Mouse (Mus musculus): ENCODE results near the gene Aven. TPM values are rescaled to one million over a fixed set of nuclear protein-coding genes. Genes with fewer than 3 reads are reported as not detected.

Aven gene
- total RNA-seq, 1 experiment = 22.3 TPM

DNA sequence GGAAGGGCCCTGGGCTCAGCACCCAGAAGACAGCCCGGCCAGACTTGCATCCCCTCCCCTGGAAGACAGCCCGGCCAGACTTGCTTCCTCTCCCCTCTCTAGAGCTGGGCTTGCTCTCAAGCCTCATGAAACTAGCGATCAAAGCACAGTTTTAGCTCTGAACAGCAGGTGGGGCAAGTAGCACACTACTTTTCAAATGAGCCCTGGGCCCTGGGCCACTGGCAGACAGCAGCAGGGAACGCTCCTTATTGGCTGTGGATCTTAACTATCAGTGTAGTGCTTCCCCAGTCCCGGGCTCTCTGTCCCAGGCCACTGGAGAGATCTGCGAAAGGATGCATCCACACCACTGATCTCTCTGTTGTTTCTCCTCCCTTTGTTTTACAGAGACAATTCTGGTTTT lies 8.4 kb downstream of the Aven start:
- H3K9me3 ChIP-seq (ENCODE audit: control insufficient read depth, insufficient read depth, low read depth, low read length) = no peaks in the 10 kb centered on the region
- DNase-seq (ENCODE audit: low read depth, low spot score) = peak; percentile 73
- TF ChIP-seq ZNF384 (IDR thresholded peaks at IDR 0.05; ENCODE audit: low read depth, low read length) (no peak), CHD2 (IDR thresholded peaks at IDR 0.05; ENCODE audit: low read depth, low read length) (no peak), HCFC1 (IDR thresholded peaks at IDR 0.05; ENCODE audit: borderline replicate concordance, insufficient read depth, low read length) (0 out of 2 replicates have a peak, but pooled peaks have one; percentile 24), MAFK (IDR thresholded peaks at IDR 0.05; ENCODE audit: insufficient read depth, low read depth, low read length) (no peak), ZC3H11A (IDR thresholded peaks at IDR 0.05; ENCODE audit: borderline replicate concordance, low read depth, low read length) (peak; percentile 36; the same call in 1 of the 2 replicates)
- no peak overlapping the region for H3K4me3 ChIP-seq (ENCODE audit: insufficient read depth in 1 of 2, low read depth in 1 of 2, low read length in 2 of 2, poor library complexity in 1 of 2, severe bottlenecking in 1 of 2)
- no peaks in the 10 kb centered on the region for H3K36me3 ChIP-seq (ENCODE audit: control insufficient read depth, insufficient read depth, low read length, poor library complexity, severe bottlenecking)
- H3K9ac ChIP-seq (ENCODE audit: insufficient read depth, low read depth, low read length, poor library complexity, severe bottlenecking) = no peak overlapping the region
- in situ Hi-C loops (cut with MboI; ENCODE audit: low sequenced_read_pairs in 2 of 2, unreplicated experiment in 2 of 2) = no loop called here
- peaks cover 8 to 9% of the 10 kb centered on the region in 2 experiments; a peak in 2 of 4 replicates for H3K4me1 ChIP-seq (ENCODE audit: control insufficient read depth in 2 of 2, insufficient read depth in 2 of 2, low read length in 2 of 2, poor library complexity in 1 of 2)
- H3K27ac ChIP-seq (ENCODE audit: insufficient read depth, low read depth, low read length, poor library complexity, severe bottlenecking) = 0 out of 2 replicates have a peak overlapping the region, but pooled peaks have one; percentile 5

GRCm38 (mm10) chr2:112503978-112504377 lies 11.2 kb downstream of the Aven start:
- in situ Hi-C loops (cut with MboI; ENCODE audit: low sequenced_read_pairs in 2 of 2, unreplicated experiment in 2 of 2) = no loop called here
- TF ChIP-seq HCFC1 (IDR thresholded peaks at IDR 0.05; ENCODE audit: borderline replicate concordance, insufficient read depth, low read length) (no peak), ZNF384 (IDR thresholded peaks at IDR 0.05; ENCODE audit: low read depth, low read length) (no peak), ZC3H11A (IDR thresholded peaks at IDR 0.05; ENCODE audit: borderline replicate concordance, low read depth, low read length) (no peak), MAFK (IDR thresholded peaks at IDR 0.05; ENCODE audit: insufficient read depth, low read depth, low read length) (no peak), CHD2 (IDR thresholded peaks at IDR 0.05; ENCODE audit: low read depth, low read length) (no peak)
- no peak for DNase-seq (ENCODE audit: low read depth, low spot score)
- no peak overlapping the region for H3K4me3 ChIP-seq (ENCODE audit: insufficient read depth in 1 of 2, low read depth in 1 of 2, low read length in 2 of 2, poor library complexity in 1 of 2, severe bottlenecking in 1 of 2)
- no peaks in the 10 kb centered on the region for H3K9me3 ChIP-seq (ENCODE audit: control insufficient read depth, insufficient read depth, low read depth, low read length)
- H3K4me1 ChIP-seq (ENCODE audit: control insufficient read depth in 2 of 2, insufficient read depth in 2 of 2, low read length in 2 of 2, poor library complexity in 1 of 2) = peaks cover 3 to 5% of the 10 kb centered on the region in 2 experiments; a peak in 1 of 4 replicates
- H3K9ac ChIP-seq (ENCODE audit: insufficient read depth, low read depth, low read length, poor library complexity, severe bottlenecking) = no peak overlapping the region
- H3K36me3 ChIP-seq (ENCODE audit: control insufficient read depth, insufficient read depth, low read length, poor library complexity, severe bottlenecking) = no peaks in the 10 kb centered on the region
- H3K27ac ChIP-seq (ENCODE audit: insufficient read depth, low read depth, low read length, poor library complexity, severe bottlenecking) = no peak overlapping the region

- Histone ChIP-seq H3K4me1 (ENCODE audit: control insufficient read depth in 2 of 2, insufficient read depth in 2 of 2, low read length in 2 of 2, poor library complexity in 1 of 2) (peaks cover 0 to 2% of the 10 kb centered on the region in 2 experiments; a peak in 1 of 4 replicates), H3K36me3 (ENCODE audit: control insufficient read depth, insufficient read depth, low read length, poor library complexity, severe bottlenecking) (no peaks in the 10 kb centered on the region), H3K27ac (ENCODE audit: insufficient read depth, low read depth, low read length, poor library complexity, severe bottlenecking) (no peak overlapping the region), H3K9me3 (ENCODE audit: control insufficient read depth, insufficient read depth, low read depth, low read length) (no peaks in the 10 kb centered on the region), H3K9ac (ENCODE audit: insufficient read depth, low read depth, low read length, poor library complexity, severe bottlenecking) (no peak overlapping the region), H3K4me3 (ENCODE audit: insufficient read depth in 1 of 2, low read depth in 1 of 2, low read length in 2 of 2, poor library complexity in 1 of 2, severe bottlenecking in 1 of 2) (no peak overlapping the region)
- no peak for DNase-seq (ENCODE audit: low read depth, low spot score)
- in situ Hi-C loops (cut with MboI; ENCODE audit: low sequenced_read_pairs in 2 of 2, unreplicated experiment in 2 of 2) = no loop called here
- TF ChIP-seq ZC3H11A (IDR thresholded peaks at IDR 0.05; ENCODE audit: borderline replicate concordance, low read depth, low read length) = no peak
- no peak for TF ChIP-seq ZNF384 (IDR thresholded peaks at IDR 0.05; ENCODE audit: low read depth, low read length)
- no peak for TF ChIP-seq MAFK (IDR thresholded peaks at IDR 0.05; ENCODE audit: insufficient read depth, low read depth, low read length)
- no peak for TF ChIP-seq HCFC1 (IDR thresholded peaks at IDR 0.05; ENCODE audit: borderline replicate concordance, insufficient read depth, low read length)
- TF ChIP-seq CHD2 (IDR thresholded peaks at IDR 0.05; ENCODE audit: low read depth, low read length) = no peak
Observed at GRCm38 (mm10) chr2:112506841-112507435, 14.2 kb downstream of the Aven start.

DNA sequence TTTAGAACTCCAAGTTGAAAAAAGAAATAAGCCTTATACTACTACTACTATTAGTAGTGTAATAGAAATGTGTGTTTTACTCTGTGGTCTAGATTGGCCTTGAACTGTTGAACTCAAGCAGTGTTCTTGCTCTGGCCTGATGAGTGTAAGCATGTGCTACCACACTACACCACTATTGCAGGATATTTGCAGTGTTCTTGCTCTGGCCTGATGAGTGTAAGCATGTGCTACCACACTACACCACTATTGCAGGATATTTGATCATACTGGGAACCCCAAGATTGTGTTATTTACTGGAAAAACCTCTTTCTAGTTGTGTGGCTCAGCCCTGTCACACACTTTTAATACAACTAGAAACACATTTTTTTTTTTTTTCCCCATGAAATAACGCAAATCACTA lies 14.7 kb downstream of the Aven start:
- H3K27ac ChIP-seq (ENCODE audit: insufficient read depth, low read depth, low read length, poor library complexity, severe bottlenecking) = no peak overlapping the region
- H3K4me1 ChIP-seq (ENCODE audit: control insufficient read depth in 2 of 2, insufficient read depth in 2 of 2, low read length in 2 of 2, poor library complexity in 1 of 2) = peaks cover 0 to 2% of the 10 kb centered on the region in 2 experiments; a peak in 1 of 4 replicates
- H3K4me3 ChIP-seq (ENCODE audit: insufficient read depth in 1 of 2, low read depth in 1 of 2, low read length in 2 of 2, poor library complexity in 1 of 2, severe bottlenecking in 1 of 2) = no peak overlapping the region
- no peak overlapping the region for H3K9ac ChIP-seq (ENCODE audit: insufficient read depth, low read depth, low read length, poor library complexity, severe bottlenecking)
- TF ChIP-seq HCFC1 (IDR thresholded peaks at IDR 0.05; ENCODE audit: borderline replicate concordance, insufficient read depth, low read length) (no peak), ZNF384 (IDR thresholded peaks at IDR 0.05; ENCODE audit: low read depth, low read length) (no peak), MAFK (IDR thresholded peaks at IDR 0.05; ENCODE audit: insufficient read depth, low read depth, low read length) (no peak), ZC3H11A (IDR thresholded peaks at IDR 0.05; ENCODE audit: borderline replicate concordance, low read depth, low read length) (no peak), CHD2 (IDR thresholded peaks at IDR 0.05; ENCODE audit: low read depth, low read length) (no peak)
- in situ Hi-C loops (cut with MboI; ENCODE audit: low sequenced_read_pairs in 2 of 2, unreplicated experiment in 2 of 2) = no loop called here
- no peaks in the 10 kb centered on the region for H3K36me3 ChIP-seq (ENCODE audit: control insufficient read depth, insufficient read depth, low read length, poor library complexity, severe bottlenecking)
- H3K9me3 ChIP-seq (ENCODE audit: control insufficient read depth, insufficient read depth, low read depth, low read length) = no peaks in the 10 kb centered on the region
- no peak for DNase-seq (ENCODE audit: low read depth, low spot score)

All from ES-E14 (cell line).